Mouse (Mus musculus): Measurements from ENCODE around the gene Gm266. TPM values are rescaled to one million over a fixed set of nuclear protein-coding genes. Genes with fewer than 3 reads are reported as not detected.

The Gm266 gene
- polyA plus RNA-seq, 1 experiment = 6.3 TPM

GRCm38 (mm10) chr12:111447898-111448760 is 37.5 kb downstream of the Gm266 start:
- Histone ChIP-seq H3K27ac (ENCODE audit: insufficient read depth, low read length) (no peak overlapping the region), H3K4me3 (ENCODE audit: insufficient read depth, low read length) (no peak overlapping the region), H3K4me1 (ENCODE audit: control insufficient read depth, insufficient read depth, low read length) (peaks cover 2% of the 10 kb centered on the region; the same call in 1 of the 2 replicates)
- no peak for TF ChIP-seq CTCF (IDR thresholded peaks at IDR 0.05; ENCODE audit: extremely low read depth, insufficient read depth, low read length)
- TF ChIP-seq POLR2A (IDR thresholded peaks at IDR 0.05; ENCODE audit: extremely low read depth, insufficient read depth, low read length) = no peak

DNA sequence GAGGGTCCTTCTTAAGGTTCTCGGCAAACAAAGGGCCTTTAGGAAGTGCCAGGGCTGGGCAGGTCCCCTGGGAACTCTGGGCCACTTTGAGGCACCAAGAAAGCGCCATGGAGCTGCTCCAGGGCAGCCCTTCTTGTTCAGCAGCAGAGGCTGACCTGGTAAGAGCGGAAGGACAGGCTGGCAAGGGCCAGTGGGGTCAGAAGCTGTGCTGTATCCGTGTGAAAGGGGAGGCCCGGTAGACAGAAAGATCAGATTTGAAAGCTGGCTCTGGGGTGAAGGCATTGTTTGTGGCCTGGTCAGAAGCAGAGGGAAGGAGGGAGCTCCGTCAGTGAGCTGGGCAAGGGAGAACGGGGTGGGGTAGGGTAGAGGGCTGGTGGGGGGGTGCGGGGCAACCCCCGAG is 38.3 kb downstream of the Gm266 start:
- no peak overlapping the region for H3K4me3 ChIP-seq (ENCODE audit: insufficient read depth, low read length)
- H3K27ac ChIP-seq (ENCODE audit: insufficient read depth, low read length) = no peak overlapping the region
- H3K4me1 ChIP-seq (ENCODE audit: control insufficient read depth, insufficient read depth, low read length) = peaks cover 2% of the 10 kb centered on the region; the same call in 1 of the 2 replicates
- TF ChIP-seq CTCF (IDR thresholded peaks at IDR 0.05; ENCODE audit: extremely low read depth, insufficient read depth, low read length) = no peak
- no peak for TF ChIP-seq POLR2A (IDR thresholded peaks at IDR 0.05; ENCODE audit: extremely low read depth, insufficient read depth, low read length)

- Histone ChIP-seq H3K27ac (ENCODE audit: insufficient read depth, low read length) (no peak overlapping the region), H3K4me1 (ENCODE audit: control insufficient read depth, insufficient read depth, low read length) (peaks cover 3% of the 10 kb centered on the region; the same call in 1 of the 2 replicates), H3K4me3 (ENCODE audit: insufficient read depth, low read length) (no peak overlapping the region)
- no peak for TF ChIP-seq CTCF (IDR thresholded peaks at IDR 0.05; ENCODE audit: extremely low read depth, insufficient read depth, low read length)
- no peak for TF ChIP-seq POLR2A (IDR thresholded peaks at IDR 0.05; ENCODE audit: extremely low read depth, insufficient read depth, low read length)
These were observed 38.9 kb downstream of the Gm266 start for GRCm38 (mm10) chr12:111446745-111447144.

DNA sequence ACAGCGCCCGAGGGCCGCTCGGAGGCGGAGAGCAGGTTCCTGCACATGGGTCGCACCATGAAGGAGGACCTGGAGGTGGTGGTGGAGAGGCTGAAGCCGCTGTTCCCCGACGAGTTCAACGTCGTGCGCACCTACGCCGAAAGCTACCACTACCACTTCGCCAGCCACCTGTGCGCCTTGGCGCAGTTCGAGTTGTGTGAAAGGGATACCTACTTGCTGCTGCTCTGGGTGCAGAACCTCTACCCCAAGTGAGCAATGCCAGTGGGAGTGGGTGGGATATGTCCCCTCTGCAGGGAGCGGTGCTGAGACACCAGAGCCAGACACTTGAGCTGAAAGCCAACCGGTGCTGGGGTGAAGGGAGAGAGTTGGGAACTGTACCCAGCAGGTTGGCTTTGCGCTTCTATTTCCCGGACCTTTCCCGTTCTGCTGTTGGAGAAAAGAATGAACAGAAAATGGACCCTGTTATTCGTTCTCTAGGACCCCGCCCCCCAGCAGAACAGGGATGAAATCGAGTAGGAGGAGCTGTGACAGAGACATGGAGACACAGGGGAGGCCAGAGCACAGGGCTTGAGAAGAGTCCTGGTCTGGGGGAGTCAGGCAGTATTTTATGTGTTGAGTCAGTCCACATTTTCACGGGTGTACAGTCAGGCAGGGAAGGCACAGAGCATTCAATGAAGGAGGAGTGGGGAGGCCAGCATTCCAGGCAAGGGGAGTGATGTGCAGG is 39.6 kb downstream of the Gm266 start:
- Histone ChIP-seq H3K4me3 (ENCODE audit: insufficient read depth, low read length) (no peak overlapping the region), H3K4me1 (ENCODE audit: control insufficient read depth, insufficient read depth, low read length) (peaks cover 3% of the 10 kb centered on the region; the same call in 1 of the 2 replicates), H3K27ac (ENCODE audit: insufficient read depth, low read length) (no peak overlapping the region)
- TF ChIP-seq CTCF (IDR thresholded peaks at IDR 0.05; ENCODE audit: extremely low read depth, insufficient read depth, low read length) (no peak), POLR2A (IDR thresholded peaks at IDR 0.05; ENCODE audit: extremely low read depth, insufficient read depth, low read length) (no peak)

DNA sequence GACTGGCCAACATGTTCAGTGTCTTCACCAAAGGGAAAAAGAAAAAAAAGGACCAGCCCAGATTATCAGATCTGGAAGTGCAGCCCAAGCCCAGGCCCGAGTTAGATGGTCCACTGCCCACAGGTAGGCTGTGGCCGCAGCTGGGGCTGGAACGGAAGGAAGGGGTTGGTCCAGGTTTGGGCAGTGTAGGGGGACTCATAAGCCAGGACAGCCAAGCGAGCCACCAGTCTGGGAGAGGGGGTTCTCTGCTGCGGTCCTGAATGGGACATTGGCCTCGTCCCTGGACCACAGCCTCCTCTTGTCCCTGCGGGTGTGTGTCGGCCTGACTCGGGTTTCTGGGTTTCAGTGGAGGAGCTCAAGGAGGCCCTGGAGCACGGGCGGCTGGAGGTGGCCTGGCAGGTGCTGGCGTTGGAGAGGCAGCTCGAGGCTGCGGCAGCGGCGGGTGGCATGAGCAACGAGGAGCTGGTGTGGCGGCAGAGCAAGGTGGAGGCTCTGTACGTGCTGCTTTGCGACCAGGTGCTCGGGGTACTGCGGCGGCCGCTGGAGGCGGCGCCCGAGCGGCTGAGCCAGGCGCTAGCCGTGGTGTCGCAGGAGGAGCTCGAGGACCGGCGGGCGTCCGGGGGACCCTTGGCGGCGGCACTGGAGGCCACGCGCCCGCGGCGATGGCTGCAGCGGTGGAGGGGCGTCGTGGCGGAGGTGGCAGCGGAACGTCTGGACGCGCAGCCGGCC is 40.3 kb downstream of the Gm266 start:
- 0 out of 2 replicates have a peak, but pooled peaks cover 2% of the 10 kb centered on the region for H3K4me1 ChIP-seq (ENCODE audit: control insufficient read depth, insufficient read depth, low read length)
- H3K27ac ChIP-seq (ENCODE audit: insufficient read depth, low read length) = no peak overlapping the region
- no peak for TF ChIP-seq POLR2A (IDR thresholded peaks at IDR 0.05; ENCODE audit: extremely low read depth, insufficient read depth, low read length)
- no peak for TF ChIP-seq CTCF (IDR thresholded peaks at IDR 0.05; ENCODE audit: extremely low read depth, insufficient read depth, low read length)
- no peak overlapping the region for H3K4me3 ChIP-seq (ENCODE audit: insufficient read depth, low read length)

- 0 out of 2 replicates have a peak, but pooled peaks cover 2% of the 10 kb centered on the region for H3K4me1 ChIP-seq (ENCODE audit: control insufficient read depth, insufficient read depth, low read length)
- no peak overlapping the region for H3K4me3 ChIP-seq (ENCODE audit: insufficient read depth, low read length)
- H3K27ac ChIP-seq (ENCODE audit: insufficient read depth, low read length) = no peak overlapping the region
- TF ChIP-seq CTCF (IDR thresholded peaks at IDR 0.05; ENCODE audit: extremely low read depth, insufficient read depth, low read length) = no peak
- TF ChIP-seq POLR2A (IDR thresholded peaks at IDR 0.05; ENCODE audit: extremely low read depth, insufficient read depth, low read length) = no peak
These were observed 41.4 kb downstream of the Gm266 start for GRCm38 (mm10) chr12:111443921-111444831.

DNA sequence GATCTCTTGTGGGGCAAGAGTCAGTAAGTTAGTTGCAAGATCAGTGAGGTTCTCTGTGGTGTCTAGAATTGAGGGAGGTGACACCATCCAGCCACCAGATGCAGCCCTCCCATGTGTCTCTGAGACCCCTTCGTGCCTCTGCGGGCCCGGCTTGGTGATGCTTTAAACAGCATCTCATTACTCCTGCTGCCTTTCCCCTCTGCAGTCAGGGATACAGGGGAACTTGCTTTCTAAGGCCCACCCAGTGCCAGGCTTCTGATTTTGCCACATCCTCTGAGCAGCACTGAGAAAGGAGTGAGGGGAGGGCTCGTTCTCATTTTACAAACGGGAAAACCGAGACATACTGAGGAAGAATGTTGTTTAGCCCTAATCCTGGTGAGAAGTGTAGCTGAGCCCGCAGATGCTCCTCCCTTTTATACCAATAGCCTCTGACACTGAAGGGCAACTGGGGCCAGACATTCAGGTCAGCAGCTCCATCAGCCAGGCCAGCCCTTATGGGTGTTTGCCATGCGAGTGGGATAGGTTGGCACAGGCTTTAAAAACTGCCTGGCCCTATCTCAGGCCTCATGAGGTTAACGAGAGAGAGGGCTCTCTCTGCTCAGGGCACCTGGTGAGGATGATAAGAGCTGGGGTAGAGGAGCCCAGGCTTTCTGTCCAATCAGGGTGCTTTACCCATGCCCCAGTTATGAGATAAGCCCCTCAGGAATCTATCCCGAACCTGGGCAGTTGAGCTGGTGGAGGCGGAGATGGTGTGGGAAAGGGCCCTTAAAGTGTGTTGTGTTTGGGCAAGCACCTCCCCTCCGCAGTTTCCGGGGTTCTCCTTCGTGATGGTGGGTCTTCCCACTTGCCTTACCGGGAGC is 42.4 kb downstream of the Gm266 start:
- Histone ChIP-seq H3K27ac (ENCODE audit: insufficient read depth, low read length) (no peak overlapping the region), H3K4me3 (ENCODE audit: insufficient read depth, low read length) (no peak overlapping the region), H3K4me1 (ENCODE audit: control insufficient read depth, insufficient read depth, low read length) (0 out of 2 replicates have a peak, but pooled peaks cover 2% of the 10 kb centered on the region)
- TF ChIP-seq CTCF (IDR thresholded peaks at IDR 0.05; ENCODE audit: extremely low read depth, insufficient read depth, low read length) = no peak
- no peak for TF ChIP-seq POLR2A (IDR thresholded peaks at IDR 0.05; ENCODE audit: extremely low read depth, insufficient read depth, low read length)

All from cortical plate, adult 2 months (tissue).